Mouse (Mus musculus) G1E (cell line): ENCODE measurements around the gene Agmo. TPM values are rescaled to one million over a fixed set of nuclear protein-coding genes. Genes with fewer than 3 reads are reported as not detected.

Experiments
- ATAC-seq: 2 replicates; pipeline ENCODE4 v1.8.0; 2016; ENCODE audit warnings: mild to moderate bottlenecking; ENCODE audit not compliant: insufficient number of reproducible peaks, poor library complexity, low FRiP score, severe bottlenecking; ENCODE audit errors: extremely low read depth
- DNase-seq: peaks from one replicate; pipeline ENCODE4 v3.0.0; 2012; ENCODE audit warnings: low spot score
- H3K27me3 ChIP-seq: 2 replicates; pipeline ENCODE4 v1.6.1; 2012; ENCODE audit warnings: mild to moderate bottlenecking, low read length, inconsistent platforms; ENCODE audit not compliant: insufficient read depth
- H3K36me3 ChIP-seq: replicated peaks from 2 replicates; pipeline ENCODE3; 2012; ENCODE audit warnings: mild to moderate bottlenecking, inconsistent platforms
- H3K4me1 ChIP-seq: 2 replicates; pipeline ENCODE4 v1.6.1; 2012; ENCODE audit warnings: low read depth, low read length, inconsistent platforms, mixed read lengths; ENCODE audit not compliant: insufficient read depth
- H3K4me3 ChIP-seq: 2 replicates; pipeline ENCODE4 v1.5.1; 2012; ENCODE audit warnings: low read depth, mild to moderate bottlenecking, inconsistent platforms, low read length, moderate library complexity, mixed read lengths
- H3K9me3 ChIP-seq: replicated peaks from 2 replicates; pipeline ENCODE4 v1.6.1; 2012; ENCODE audit warnings: inconsistent platforms
- CTCF ChIP-seq: IDR thresholded peaks from 2 replicates; pipeline ENCODE4 v1.5.1; 2012; ENCODE audit warnings: low read depth, low read length, inconsistent platforms, mixed read lengths
- GATA1 ChIP-seq: IDR thresholded peaks from 2 replicates; pipeline ENCODE4 v1.6.1; 2012; ENCODE audit warnings: borderline replicate concordance, low read length, inconsistent platforms, mixed read lengths
- GATA2 ChIP-seq: IDR thresholded peaks from 2 replicates; pipeline ENCODE4 v1.6.1; 2012; ENCODE audit warnings: low read depth, low read length, inconsistent platforms, borderline replicate concordance
- POLR2AphosphoS5 ChIP-seq: IDR thresholded peaks from 2 replicates; pipeline ENCODE4 v1.6.1; 2012; ENCODE audit warnings: low read depth, low read length, inconsistent platforms; ENCODE audit not compliant: insufficient replicate concordance
- TAL1 ChIP-seq: conservative IDR thresholded peaks from 2 replicates; pipeline ENCODE4 v1.6.1; 2012; ENCODE audit warnings: low read depth, low read length, inconsistent platforms, mixed read lengths
- polyA plus RNA-seq: library from polyadenylated mRNA; stranded (reverse); fragments of >175 nt; gene quantifications from 2 replicates; pipeline ENCODE4 v1.2.3, GENCODE M21; 2012
- total RNA-seq, 2 experiments: library from RNA; stranded (forward) in 1 of 2; stranded (reverse) in 1 of 2; fragments of 200-1000 nt in 1 of 2; fragments of >200 nt in 1 of 2; fragmentation: Nextera tagmentation in 1 of 2; gene quantifications; 2 replicates each; pipeline ENCODE4 v1.2.3; 2014 to 2017

Gene Agmo
- total and polyA plus RNA-seq, 3 experiments = 0.02 to 1.3 TPM; not detected in 1

DNA sequence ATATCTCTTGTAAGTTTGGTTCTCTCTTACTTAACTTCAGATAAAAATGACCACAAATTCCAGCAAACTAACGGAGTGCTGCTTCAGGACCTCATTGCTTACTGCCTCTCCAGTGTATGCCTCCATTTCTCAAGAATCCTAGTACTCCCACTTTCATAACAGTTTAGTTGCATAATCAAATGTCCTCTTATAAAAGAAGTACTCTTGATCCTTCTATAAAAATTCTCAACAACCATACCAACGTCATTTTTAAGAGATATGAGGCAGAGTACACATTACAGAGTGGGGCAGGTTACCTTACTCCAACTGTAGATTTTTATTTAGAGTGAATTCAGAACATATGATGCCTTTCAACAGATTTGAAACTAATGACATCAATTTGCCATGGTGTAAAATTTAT lies 15.7 kb downstream of the Agmo start:
- no peaks in the 10 kb centered on the region for H3K4me1 ChIP-seq

DNA sequence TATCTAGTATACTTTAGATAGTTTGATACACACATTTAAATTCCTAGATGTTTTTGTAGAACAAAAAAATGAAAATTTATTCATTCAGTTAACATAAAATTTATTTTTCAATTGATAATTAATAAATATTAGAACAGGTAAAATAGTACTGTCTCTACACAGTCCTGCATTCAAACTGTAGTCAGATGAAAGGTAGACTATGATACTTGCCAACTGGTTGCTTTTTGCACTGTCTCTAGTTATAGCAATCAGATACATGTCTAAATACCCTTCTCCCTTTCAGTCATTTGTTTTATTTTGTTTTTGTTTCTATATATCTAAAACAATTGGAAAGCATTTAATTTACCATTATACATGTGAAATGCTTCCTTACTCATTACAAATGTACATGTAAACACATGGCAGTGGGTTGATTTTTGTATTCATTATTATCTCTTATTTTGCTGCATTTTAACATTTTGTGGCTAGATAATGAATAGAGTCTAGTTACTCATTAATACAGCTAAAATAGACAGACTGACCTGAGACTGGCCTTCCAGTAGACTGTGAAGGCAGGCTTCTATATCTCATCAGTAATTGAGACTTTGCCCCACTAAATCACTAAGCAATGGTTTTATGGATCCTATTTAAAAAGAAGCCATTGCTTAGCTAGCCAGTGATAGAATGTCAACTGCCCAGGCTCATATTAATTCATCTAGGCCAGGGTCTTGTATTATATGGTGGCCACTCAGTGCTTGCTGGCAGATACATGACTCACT lies 18.5 kb downstream of the Agmo start:
- DNase-seq = no peak

More for the DNA sequence above, 15.7 kb downstream of the Agmo start:
- Histone ChIP-seq H3K36me3 (no peaks in the 10 kb centered on the region), H3K9me3 (no peaks in the 10 kb centered on the region), H3K27me3 (no peaks in the 10 kb centered on the region), H3K4me3 (no peak overlapping the region)
- DNase-seq (no peak), ATAC-seq (no peak)
- TF ChIP-seq TAL1 (no peak), GATA2 (no peak), POLR2AphosphoS5 (no peak), CTCF (no peak)

DNA sequence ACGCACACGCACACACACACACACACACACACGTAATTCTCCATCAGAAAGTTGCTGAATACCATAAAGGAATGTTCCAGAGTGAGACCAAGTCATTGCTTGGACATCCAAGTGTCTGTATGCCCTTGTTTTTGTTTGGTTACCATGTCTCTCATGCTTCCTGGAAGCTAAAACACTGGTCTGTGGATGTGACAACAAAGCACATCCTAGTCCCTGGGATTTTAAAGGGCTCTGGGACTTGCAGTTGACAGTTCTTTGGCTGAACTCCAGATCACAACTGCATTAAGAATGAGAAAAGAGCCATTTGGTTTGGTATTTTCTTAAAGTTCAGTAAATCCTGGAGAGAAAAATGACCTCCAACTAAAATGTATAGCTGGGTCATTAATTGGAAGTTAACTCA lies 22.2 kb downstream of the Agmo start:
- no peak for DNase-seq
- no peak for ATAC-seq
- H3K4me1 ChIP-seq = no peaks in the 10 kb centered on the region
- no peaks in the 10 kb centered on the region for H3K27me3 ChIP-seq
- no peak overlapping the region for H3K4me3 ChIP-seq
- no peaks in the 10 kb centered on the region for H3K36me3 ChIP-seq
- no peak for TF ChIP-seq GATA2
- TF ChIP-seq GATA1 = no peak
- no peak for TF ChIP-seq CTCF
- TF ChIP-seq POLR2AphosphoS5 = no peak
- no peak for TF ChIP-seq TAL1
- H3K9me3 ChIP-seq = no peaks in the 10 kb centered on the region

More for the DNA sequence above, 18.5 kb downstream of the Agmo start:
- TF ChIP-seq GATA2 (no peak), GATA1 (no peak), POLR2AphosphoS5 (no peak), TAL1 (no peak), CTCF (no peak)
- H3K36me3 ChIP-seq = no peaks in the 10 kb centered on the region
- no peaks in the 10 kb centered on the region for H3K27me3 ChIP-seq
- H3K9me3 ChIP-seq = no peaks in the 10 kb centered on the region
- ATAC-seq = no peak
- no peaks in the 10 kb centered on the region for H3K4me1 ChIP-seq
- H3K4me3 ChIP-seq = no peak overlapping the region

DNA sequence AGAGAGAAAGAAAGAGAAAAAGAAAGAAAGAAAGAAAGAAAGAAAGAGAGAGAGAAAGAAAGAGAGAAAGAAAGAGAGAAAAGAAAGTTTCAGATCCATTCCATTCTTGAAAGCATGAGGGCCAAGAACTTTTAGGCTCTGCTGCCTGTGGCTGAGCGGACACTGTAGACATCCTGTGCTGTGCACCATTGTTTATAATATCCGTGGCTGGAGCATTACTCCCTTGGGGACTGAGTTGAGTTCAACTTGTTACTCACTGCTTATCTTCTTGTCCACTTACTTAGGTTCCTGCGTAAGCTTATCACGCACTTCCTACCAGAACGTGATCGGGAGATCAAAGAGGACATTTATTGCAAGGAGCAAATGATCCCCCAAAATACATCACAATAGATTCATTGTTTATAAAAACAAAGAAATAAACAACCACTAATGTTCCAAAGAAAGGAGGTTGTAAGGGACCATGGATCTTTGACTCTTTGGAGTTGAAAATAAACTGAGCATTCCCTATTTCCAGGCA lies 27.3 kb downstream of the Agmo start:
- Histone ChIP-seq H3K27me3 (no peaks in the 10 kb centered on the region), H3K9me3 (no peaks in the 10 kb centered on the region), H3K4me1 (no peaks in the 10 kb centered on the region), H3K4me3 (no peak overlapping the region), H3K36me3 (no peaks in the 10 kb centered on the region)
- DNase-seq (no peak), ATAC-seq (no peak)
- TF ChIP-seq GATA1 = no peak
- no peak for TF ChIP-seq TAL1
- TF ChIP-seq CTCF = no peak
- no peak for TF ChIP-seq GATA2
- no peak for TF ChIP-seq POLR2AphosphoS5

DNA sequence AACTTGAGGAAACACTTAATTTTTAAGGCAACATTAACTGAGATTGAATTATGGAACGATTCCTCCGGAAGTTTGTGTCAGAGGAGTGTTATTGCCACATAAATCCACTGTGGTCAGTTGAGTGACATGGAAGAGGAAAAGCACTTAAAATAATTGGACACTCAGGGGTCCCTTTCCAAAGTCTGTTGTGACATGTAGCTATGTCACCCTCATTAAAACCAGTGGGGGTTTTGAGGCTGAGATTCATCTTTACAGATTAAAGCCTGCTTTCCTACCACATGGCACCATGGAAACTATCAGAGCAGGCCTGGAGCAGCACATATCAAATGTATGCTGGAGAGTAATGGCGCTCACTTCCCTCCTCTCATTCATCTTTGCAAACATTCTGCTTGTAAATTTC lies 31.2 kb downstream of the Agmo start:
- H3K36me3 ChIP-seq = no peaks in the 10 kb centered on the region
- no peak for TF ChIP-seq TAL1
- no peak for TF ChIP-seq CTCF
- TF ChIP-seq POLR2AphosphoS5 = no peak
- TF ChIP-seq GATA1 = no peak
- no peak for TF ChIP-seq GATA2
- no peak for DNase-seq
- no peak overlapping the region for H3K4me3 ChIP-seq
- H3K4me1 ChIP-seq = no peaks in the 10 kb centered on the region
- H3K9me3 ChIP-seq = no peaks in the 10 kb centered on the region
- no peaks in the 10 kb centered on the region for H3K27me3 ChIP-seq
- no peak for ATAC-seq

DNA sequence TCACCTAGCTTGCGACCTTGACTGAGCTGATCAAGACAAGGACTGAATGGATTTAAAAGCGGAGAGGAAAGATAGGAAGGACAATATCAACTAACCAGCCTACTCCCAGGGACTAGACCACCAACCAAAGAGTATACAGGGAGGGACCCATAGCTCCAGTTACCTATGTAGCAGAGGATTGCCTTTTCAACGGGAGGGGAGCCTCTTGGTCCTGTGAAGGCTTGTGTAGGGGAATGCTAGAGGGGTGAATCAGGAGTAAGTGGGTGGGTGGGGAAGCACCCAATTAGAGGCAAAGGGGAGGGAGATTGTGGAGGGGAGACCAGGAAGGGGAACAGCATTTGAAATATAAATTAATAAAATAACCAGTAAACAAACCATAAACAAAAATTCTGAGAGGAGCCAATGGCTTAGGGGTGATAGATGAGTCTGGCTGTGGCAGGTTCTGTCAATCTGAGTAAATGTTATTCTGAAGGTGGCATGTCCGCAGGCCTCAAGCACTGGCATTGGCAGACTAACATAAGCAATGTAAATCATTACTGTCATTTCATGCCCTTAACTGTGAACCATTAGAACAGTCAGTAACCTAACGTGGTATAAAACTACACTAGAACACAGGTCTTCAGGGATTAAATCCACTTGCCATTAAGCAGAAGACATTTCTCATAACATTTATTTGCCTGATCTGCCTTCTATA lies 32.7 kb downstream of the Agmo start:
- H3K4me3 ChIP-seq = no peak overlapping the region
- no peaks in the 10 kb centered on the region for H3K4me1 ChIP-seq
- TF ChIP-seq POLR2AphosphoS5 = no peak
- TF ChIP-seq GATA1 = no peak
- TF ChIP-seq TAL1 = no peak
- no peak for TF ChIP-seq GATA2
- TF ChIP-seq CTCF = no peak
- H3K36me3 ChIP-seq = no peaks in the 10 kb centered on the region
- ATAC-seq (no peak), DNase-seq (no peak)
- 0 out of 2 replicates have a peak, but pooled peaks cover 2% of the 10 kb centered on the region for H3K9me3 ChIP-seq
- H3K27me3 ChIP-seq = no peaks in the 10 kb centered on the region
